Mouse (Mus musculus) kidney, embryonic 15.5 days (tissue): Measurements from ENCODE around the gene Trpm4. TPM values are rescaled to one million over a fixed set of nuclear protein-coding genes. Genes with fewer than 3 reads are reported as not detected.

Experiments used
- ATAC-seq: fragments of 200-750 bp; cut with Nextera tagmentation; replicated peaks from 2 replicates; pipeline ENCODE4 v1.8.0; 2017; ENCODE audit warnings: moderate TSS enrichment; ENCODE audit not compliant: low FRiP score
- H3K27ac ChIP-seq: fragments of 300-500 bp; sonication (generic); 2 replicates; pipeline ENCODE4 v1.5.1; 2015; ENCODE audit warnings: mild to moderate bottlenecking, inconsistent platforms
- H3K27me3 ChIP-seq: fragments of 300-500 bp; sonication (generic); 2 replicates; pipeline ENCODE4 v1.6.1; 2015; ENCODE audit warnings: inconsistent platforms
- H3K36me3 ChIP-seq: fragments of 300-500 bp; sonication (generic); 2 replicates; pipeline ENCODE4 v1.6.1; 2015; ENCODE audit warnings: inconsistent platforms
- H3K4me1 ChIP-seq: fragments of 300-500 bp; sonication (generic); 2 replicates; pipeline ENCODE4 v1.6.1; 2015; ENCODE audit warnings: inconsistent platforms
- H3K4me2 ChIP-seq: fragments of 300-500 bp; sonication (generic); 2 replicates; pipeline ENCODE4 v1.6.1; 2015; ENCODE audit warnings: moderate library complexity, mild to moderate bottlenecking, inconsistent platforms
- H3K4me3 ChIP-seq: fragments of 300-500 bp; sonication (generic); replicated peaks from 2 replicates; pipeline ENCODE4 v1.5.1; 2015; ENCODE audit warnings: mild to moderate bottlenecking, inconsistent platforms
- H3K9ac ChIP-seq: fragments of 300-500 bp; sonication (generic); 2 replicates; pipeline ENCODE4 v1.6.1; 2015; ENCODE audit warnings: mild to moderate bottlenecking, inconsistent platforms
- H3K9me3 ChIP-seq: fragments of 300-500 bp; sonication (generic); replicated peaks from 2 replicates; pipeline ENCODE4 v1.6.1; 2016; ENCODE audit warnings: inconsistent platforms
- WGBS: fragments of 180-500 bp; shearing (Covaris S2); methylation state at CpG from one replicate; pipeline ENCODE4 v1.1.7; 2015; ENCODE audit warnings: mixed read lengths; 5-methylcytosine and 5-hydroxymethylcytosine counted together
- polyA plus RNA-seq: library from polyadenylated mRNA; unstranded; fragments of >200 nt; fragmentation: Nextera tagmentation; extraction: Ambion mirVana; gene quantifications from 2 replicates; pipeline ENCODE4 v1.2.1, GENCODE M21; 2015

The Trpm4 gene
- polyA plus RNA-seq, 1 experiment from 2014 or later, result 19.0 TPM

DNA sequence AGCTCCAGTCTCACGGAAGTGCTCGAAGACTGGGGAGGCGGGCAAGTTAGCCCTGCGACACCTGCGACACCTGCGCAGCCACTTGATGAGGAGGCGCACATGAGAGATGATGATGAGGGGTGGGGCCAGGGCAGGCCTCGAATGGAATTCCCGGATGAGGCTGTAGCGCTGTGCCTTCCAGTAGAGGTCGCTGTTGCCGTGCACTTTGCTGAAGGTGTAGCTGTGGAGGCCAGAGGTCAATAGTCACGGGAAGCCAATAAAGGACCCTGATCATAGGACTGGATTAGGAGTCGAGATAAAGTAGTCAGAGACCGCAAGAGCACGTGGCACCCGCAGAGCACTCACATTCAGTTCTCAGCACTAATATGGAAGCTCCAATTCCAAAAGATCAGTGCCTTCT lies 28.3 kb downstream of the Trpm4 start:
- peak overlapping the region; percentile 52 for H3K4me2 ChIP-seq
- no peaks in the 10 kb centered on the region for H3K27me3 ChIP-seq
- H3K27ac ChIP-seq, result no peak overlapping the region
- H3K9ac ChIP-seq, result no peak overlapping the region
- H3K36me3 ChIP-seq, result peaks cover 23% of the 10 kb centered on the region
- H3K4me3 ChIP-seq, result peak overlapping the region; percentile 22
- ATAC-seq, result peak; percentile 72
- H3K9me3 ChIP-seq, result no peaks in the 10 kb centered on the region
- 8% methylated on average over 17 of the region's 17 CpGs for WGBS
- H3K4me1 ChIP-seq, result peaks cover 28% of the 10 kb centered on the region

DNA sequence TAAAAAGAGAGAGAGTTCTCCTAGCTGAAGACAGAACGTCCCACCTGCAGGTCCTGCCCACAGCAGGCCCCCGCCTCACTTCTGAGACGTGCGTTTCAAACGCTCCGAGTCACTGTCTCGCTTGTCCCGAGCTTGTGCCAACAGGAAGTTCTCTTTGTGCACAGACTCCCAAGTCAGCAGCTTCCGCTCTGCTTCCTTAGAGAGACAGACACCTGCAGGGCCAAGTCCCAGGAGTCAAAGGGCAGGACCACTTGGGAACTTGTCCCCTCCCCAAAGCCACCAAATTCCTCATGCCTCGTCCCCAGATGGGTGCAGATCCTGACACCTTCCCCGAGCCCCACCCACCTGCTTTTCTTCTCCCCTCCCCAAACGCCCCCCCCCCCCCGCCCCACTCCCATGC lies 28.7 kb downstream of the Trpm4 start:
- peaks cover 32% of the 10 kb centered on the region for H3K4me1 ChIP-seq
- H3K9me3 ChIP-seq, result no peaks in the 10 kb centered on the region
- H3K36me3 ChIP-seq, result peaks cover 23% of the 10 kb centered on the region
- peak; percentile 52; the same call in 1 of the 2 replicates for ATAC-seq
- H3K9ac ChIP-seq, result no peak overlapping the region
- H3K4me2 ChIP-seq, result peak overlapping the region; percentile 52
- no peaks in the 10 kb centered on the region for H3K27me3 ChIP-seq
- H3K27ac ChIP-seq, result no peak overlapping the region
- H3K4me3 ChIP-seq, result peak overlapping the region; percentile 22
- WGBS, result 16% methylated on average over 13 of the region's 13 CpGs

DNA sequence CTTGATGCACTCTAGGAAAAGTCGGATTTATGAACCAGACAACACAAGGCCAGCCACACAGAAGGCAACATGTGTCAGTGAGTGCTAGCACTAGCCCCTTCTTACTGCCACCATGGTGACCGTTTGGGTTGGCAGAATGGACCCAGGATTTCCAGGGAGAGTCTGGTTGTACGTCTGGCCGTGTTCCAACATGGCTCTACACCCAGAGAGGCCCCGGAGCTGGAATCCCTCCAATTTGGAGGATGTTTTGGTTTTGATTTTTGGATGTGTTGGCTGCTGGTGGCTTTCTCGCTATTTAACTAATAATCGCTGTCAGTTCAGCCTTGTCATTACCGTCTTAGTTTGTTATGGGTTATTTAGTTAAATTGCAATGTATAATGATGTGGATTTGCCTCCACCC lies 31.0 kb downstream of the Trpm4 start:
- ATAC-seq, result no peak
- Histone ChIP-seq H3K27me3 (no peaks in the 10 kb centered on the region), H3K9ac (no peak overlapping the region), H3K4me3 (no peak overlapping the region), H3K4me1 (peaks cover 22% of the 10 kb centered on the region; the same call in 1 of the 2 replicates), H3K4me2 (no peak overlapping the region), H3K9me3 (no peaks in the 10 kb centered on the region), H3K27ac (no peak overlapping the region), H3K36me3 (peaks cover 16% of the 10 kb centered on the region)
- WGBS, result 79% methylated on average over 8 of the region's 8 CpGs

DNA sequence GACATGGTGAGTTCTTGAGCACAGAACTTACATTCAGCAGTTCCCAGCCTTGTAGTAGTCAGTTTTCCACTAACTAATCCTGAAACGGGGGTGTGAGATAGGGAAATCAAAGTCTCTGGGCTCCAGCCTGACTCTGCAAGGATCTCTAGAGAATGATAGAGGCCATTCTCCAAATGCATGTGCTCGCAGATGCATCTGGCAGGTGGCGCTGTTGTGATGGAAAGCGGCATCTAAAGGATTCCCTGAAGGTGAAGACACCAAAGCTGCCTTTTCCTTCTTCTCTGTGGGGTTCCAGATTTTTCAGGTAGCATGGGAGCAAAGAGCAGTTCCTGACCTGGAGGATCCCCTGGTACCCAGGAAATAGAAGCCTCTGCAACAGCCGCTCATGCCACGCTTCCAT lies 33.3 kb downstream of the Trpm4 start:
- Histone ChIP-seq H3K9ac (no peak overlapping the region), H3K9me3 (no peaks in the 10 kb centered on the region), H3K4me2 (no peak overlapping the region), H3K36me3 (peaks cover 10% of the 10 kb centered on the region; the same call in 1 of the 2 replicates), H3K27me3 (0 out of 2 replicates have a peak, but pooled peaks cover 5% of the 10 kb centered on the region), H3K27ac (no peak overlapping the region), H3K4me1 (peaks cover 18% of the 10 kb centered on the region; the same call in 1 of the 2 replicates), H3K4me3 (no peak overlapping the region)
- WGBS, result 18% methylated on average over 6 of the region's 6 CpGs
- no peak for ATAC-seq

DNA sequence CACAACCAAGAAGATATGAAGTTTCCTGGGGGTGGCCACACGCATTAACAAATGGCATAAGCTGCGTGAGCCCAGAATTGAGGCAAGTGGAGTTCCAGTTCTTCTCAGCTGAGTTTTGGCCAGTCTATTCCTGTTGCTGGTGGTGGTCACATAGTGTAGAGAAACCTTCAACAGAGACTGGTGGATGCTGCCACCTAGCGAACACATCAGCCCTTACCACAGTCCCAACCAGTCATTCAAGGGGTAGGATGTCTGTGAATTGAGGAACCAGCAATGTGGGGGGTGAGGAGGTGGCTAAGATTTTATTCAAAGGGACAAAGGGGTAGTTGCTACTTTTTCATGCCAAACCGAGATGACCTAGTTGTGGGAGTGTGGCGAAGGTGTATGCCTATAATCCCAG lies 33.8 kb downstream of the Trpm4 start:
- H3K27me3 ChIP-seq, result 0 out of 2 replicates have a peak, but pooled peaks cover 5% of the 10 kb centered on the region
- H3K4me3 ChIP-seq, result no peak overlapping the region
- no peak overlapping the region for H3K4me2 ChIP-seq
- H3K4me1 ChIP-seq, result peaks cover 13% of the 10 kb centered on the region; the same call in 1 of the 2 replicates
- H3K9me3 ChIP-seq, result no peaks in the 10 kb centered on the region
- no peak overlapping the region for H3K9ac ChIP-seq
- peak; percentile 87 for ATAC-seq
- H3K36me3 ChIP-seq, result peaks cover 10% of the 10 kb centered on the region; the same call in 1 of the 2 replicates
- WGBS, result 11% methylated on average over 5 of the region's 5 CpGs
- no peak overlapping the region for H3K27ac ChIP-seq

DNA sequence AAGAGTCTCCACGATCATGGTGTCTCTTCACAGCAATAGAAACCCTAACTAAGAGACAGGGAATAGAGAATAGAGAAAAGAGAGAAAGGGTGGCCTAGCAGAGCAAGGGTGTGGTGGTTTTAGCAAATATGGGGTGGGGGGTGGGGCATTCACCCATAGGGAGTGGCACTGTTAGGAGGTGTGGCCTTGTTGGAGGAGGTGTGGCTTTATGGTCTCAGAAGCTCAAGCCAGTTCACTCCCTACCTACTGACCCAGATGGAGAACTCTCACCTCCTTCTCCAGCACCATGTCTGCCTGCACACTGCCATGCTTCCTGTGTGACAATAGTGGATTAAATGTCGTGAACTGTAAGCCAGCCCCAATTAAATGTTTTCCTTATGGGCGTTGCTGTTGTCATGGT lies 36.0 kb downstream of the Trpm4 start:
- H3K9me3 ChIP-seq, result no peaks in the 10 kb centered on the region
- ATAC-seq, result no peak

DNA sequence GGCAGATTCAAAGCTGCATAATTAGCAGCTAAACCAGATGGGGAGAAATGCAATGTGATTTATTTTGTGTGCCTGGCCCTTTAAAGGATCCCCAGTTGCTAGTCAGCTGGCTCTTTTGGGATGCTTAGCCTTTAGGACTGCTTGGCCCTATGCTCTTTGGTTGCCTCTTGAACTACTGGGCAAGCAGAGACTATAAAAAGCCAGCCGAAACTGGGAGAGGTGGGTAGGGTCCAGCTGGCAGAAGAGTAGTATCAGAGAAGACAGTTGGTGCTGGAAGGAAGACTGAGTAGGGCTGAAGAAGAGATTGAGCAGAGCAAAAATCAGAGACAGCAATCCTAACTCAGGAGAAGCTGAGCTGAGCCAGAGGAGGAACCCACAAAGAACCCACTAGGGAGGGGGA lies 37.0 kb downstream of the Trpm4 start:
- no peak overlapping the region for H3K9ac ChIP-seq
- ATAC-seq, result no peak
- H3K4me2 ChIP-seq, result no peak overlapping the region
- WGBS, result 56% methylated on average over 1 of the region's 1 CpGs
- 0 out of 2 replicates have a peak, but pooled peaks cover 5% of the 10 kb centered on the region for H3K27me3 ChIP-seq
- no peak overlapping the region for H3K27ac ChIP-seq
- H3K36me3 ChIP-seq, result no peaks in the 10 kb centered on the region
- H3K4me1 ChIP-seq, result 0 out of 2 replicates have a peak, but pooled peaks cover 8% of the 10 kb centered on the region
- H3K9me3 ChIP-seq, result no peaks in the 10 kb centered on the region
- H3K4me3 ChIP-seq, result no peak overlapping the region

More for the DNA sequence above, 36.0 kb downstream of the Trpm4 start:
- Histone ChIP-seq H3K4me3 (no peak overlapping the region), H3K36me3 (no peaks in the 10 kb centered on the region), H3K4me2 (no peak overlapping the region), H3K4me1 (0 out of 2 replicates have a peak, but pooled peaks cover 8% of the 10 kb centered on the region), H3K27me3 (0 out of 2 replicates have a peak, but pooled peaks cover 5% of the 10 kb centered on the region), H3K9ac (no peak overlapping the region), H3K27ac (no peak overlapping the region)
- 67% methylated on average over 3 of the region's 3 CpGs for WGBS

DNA sequence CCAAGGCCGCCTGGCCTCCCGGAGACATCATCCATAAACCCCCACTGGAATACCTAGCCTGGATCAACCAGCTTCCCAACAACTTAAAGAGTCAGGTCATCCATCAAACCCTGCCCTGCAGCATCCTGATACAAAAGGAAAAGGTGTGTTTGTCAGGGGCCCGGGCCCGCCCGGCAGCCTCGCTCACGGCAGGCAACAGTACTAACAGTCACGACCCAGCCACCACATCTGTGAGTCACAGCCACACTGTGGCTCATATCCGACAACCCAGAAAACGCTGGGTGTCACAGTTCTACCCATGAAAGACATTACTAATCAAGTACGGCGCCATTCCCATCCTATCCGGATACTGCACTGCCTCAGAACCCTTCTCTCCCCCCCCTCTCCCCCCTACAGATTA lies 47.1 kb downstream of the Trpm4 start:
- no peaks in the 10 kb centered on the region for H3K9me3 ChIP-seq
- H3K36me3 ChIP-seq, result no peaks in the 10 kb centered on the region
- no peaks in the 10 kb centered on the region for H3K4me1 ChIP-seq
- no peak overlapping the region for H3K9ac ChIP-seq
- no peak overlapping the region for H3K4me3 ChIP-seq
- 83% methylated on average over 13 of the region's 13 CpGs for WGBS
- ATAC-seq, result no peak
- no peaks in the 10 kb centered on the region for H3K27me3 ChIP-seq
- no peak overlapping the region for H3K4me2 ChIP-seq
- H3K27ac ChIP-seq, result no peak overlapping the region

DNA sequence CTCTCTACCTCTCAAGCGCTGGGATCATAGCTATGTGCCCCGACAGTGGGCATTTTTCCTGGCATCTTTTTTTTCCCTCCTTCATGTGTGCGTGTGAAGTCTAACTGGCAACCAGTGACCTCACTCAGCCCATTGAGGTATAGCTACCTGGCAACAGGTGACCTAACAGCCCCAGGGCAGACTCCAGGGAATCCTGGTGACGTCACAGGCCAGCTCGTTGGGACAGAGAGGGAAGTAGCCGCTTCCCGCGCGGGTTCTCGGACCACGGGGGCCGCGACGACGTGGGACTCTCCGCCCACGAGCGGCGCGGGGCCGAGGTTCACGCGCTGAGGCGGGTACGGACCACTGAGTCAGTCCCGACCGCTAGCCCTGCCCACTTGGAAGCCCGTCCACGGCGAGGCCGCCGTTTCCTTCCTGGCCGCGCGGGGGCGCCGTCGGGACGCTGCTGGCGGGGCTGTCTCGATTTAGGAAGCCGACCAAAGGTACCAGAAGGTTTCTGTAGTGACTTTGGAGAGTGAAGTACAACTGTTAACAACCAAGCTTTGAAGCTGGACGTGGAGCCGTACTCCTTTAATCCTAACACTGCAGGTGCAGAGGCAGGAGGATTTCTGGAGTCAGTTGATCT lies 56.3 kb downstream of the Trpm4 start, which contains the start of gene Slc6a21:
TSS of gene Slc6a21 (plus strand) at position 378 of the 625 bp plus-strand sequence.
- no peak; the same call in 1 of the 2 replicates for ATAC-seq
- peak within 1 kb of the TSS; percentile 49 for H3K9ac ChIP-seq
- peak within 1 kb of the TSS; percentile 47 for H3K4me3 ChIP-seq
- peak within 1 kb of the TSS; percentile 81 for H3K4me2 ChIP-seq
- peaks cover 6% of the 10 kb centered on the region; the same call in 1 of the 2 replicates for H3K27me3 ChIP-seq
- no peaks in the 10 kb centered on the region for H3K36me3 ChIP-seq
- H3K27ac ChIP-seq, result no peak within 1 kb of the TSS
- 7% methylated on average over 44 of the region's 44 CpGs for WGBS
- H3K9me3 ChIP-seq, result no peaks in the 10 kb centered on the region
- peaks cover 9% of the 10 kb centered on the region for H3K4me1 ChIP-seq

DNA sequence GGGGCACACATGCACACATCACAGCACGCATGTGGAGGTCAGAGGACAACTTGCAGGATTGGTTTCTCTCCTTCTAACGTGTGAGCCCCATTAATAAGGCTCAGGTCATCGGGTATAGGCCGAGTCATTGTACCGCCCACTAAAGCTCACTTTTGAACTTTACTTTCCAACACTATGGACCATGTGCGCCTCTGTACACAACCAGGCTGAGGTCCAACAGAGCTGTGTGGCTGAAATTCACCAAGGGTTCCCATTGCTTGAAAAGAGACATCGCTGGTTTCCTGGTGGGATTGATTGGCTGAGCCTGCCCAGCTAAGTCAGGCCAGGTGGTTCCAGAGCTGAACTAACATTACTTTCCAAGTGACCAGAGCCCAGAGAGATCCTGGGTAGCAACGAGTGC lies 59.9 kb downstream of the Trpm4 start:
- no peak overlapping the region for H3K9ac ChIP-seq
- no peaks in the 10 kb centered on the region for H3K9me3 ChIP-seq
- peaks cover 9% of the 10 kb centered on the region for H3K4me1 ChIP-seq
- no peak overlapping the region for H3K27ac ChIP-seq
- no peak for ATAC-seq
- H3K4me3 ChIP-seq, result no peak overlapping the region
- peaks cover 13% of the 10 kb centered on the region; the same call in 1 of the 2 replicates for H3K27me3 ChIP-seq
- H3K4me2 ChIP-seq, result no peak overlapping the region
- no peaks in the 10 kb centered on the region for H3K36me3 ChIP-seq
- WGBS, result 90% methylated on average over 8 of the region's 8 CpGs

DNA sequence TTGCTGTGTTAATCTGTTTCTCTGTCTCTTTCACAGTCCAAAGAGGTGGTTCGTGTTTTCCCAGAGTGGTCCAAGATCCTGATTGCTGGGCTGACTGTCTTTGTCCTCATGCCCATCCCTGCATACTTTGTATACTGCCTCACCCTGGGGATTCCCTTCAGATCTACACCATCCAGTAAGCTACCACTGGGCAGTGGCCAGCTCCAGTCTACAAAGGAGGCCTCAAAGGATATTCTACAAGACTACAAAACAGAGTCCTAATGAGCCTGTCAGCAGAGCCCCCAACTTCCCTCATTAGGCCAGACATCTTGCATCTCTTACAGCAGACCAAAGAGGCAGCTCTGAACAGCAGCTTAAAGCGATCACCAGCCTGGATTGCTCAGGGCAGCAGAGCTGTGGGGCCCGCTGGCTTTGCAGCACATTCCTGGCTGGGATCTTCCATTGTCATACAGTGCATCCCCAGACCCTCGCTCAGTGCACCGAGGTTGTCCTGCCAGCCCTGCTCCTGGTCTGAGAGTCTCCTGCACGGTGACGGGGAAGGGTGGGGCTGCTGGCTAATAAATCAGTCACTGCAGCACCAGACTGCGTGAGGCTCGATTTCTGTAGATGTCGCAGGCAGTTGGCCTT lies 60.7 kb downstream of the Trpm4 start:
- Histone ChIP-seq H3K27me3 (peaks cover 15% of the 10 kb centered on the region; the same call in 1 of the 2 replicates), H3K4me3 (no peak overlapping the region), H3K36me3 (no peaks in the 10 kb centered on the region), H3K4me1 (peaks cover 11% of the 10 kb centered on the region), H3K27ac (no peak overlapping the region), H3K9ac (no peak overlapping the region), H3K4me2 (no peak overlapping the region), H3K9me3 (no peaks in the 10 kb centered on the region)
- no peak for ATAC-seq
- 41% methylated on average over 10 of the region's 10 CpGs for WGBS

DNA sequence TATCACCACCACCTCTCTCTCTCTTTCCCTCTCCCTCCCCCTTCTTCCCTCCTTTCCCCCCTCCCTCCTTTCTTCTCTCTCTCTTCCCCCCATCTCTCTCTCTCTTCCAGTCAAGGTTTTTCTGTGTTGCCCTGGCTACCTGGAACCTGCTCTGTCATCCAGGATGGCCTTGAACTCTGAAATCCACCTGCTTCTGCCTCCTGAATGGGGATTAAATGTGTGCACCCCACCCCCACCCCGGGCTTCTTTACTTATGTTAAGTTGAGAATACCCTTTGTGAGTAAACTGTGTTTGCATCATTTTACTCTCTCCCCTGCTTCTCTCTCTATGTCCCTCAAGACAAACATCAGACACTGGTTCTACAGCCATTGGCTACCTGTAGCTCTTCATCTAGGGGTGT lies 68.1 kb downstream of the Trpm4 start:
- Histone ChIP-seq H3K36me3 (no peaks in the 10 kb centered on the region), H3K4me2 (no peak overlapping the region), H3K27me3 (0 out of 2 replicates have a peak, but pooled peaks cover 13% of the 10 kb centered on the region), H3K4me1 (peaks cover 2% of the 10 kb centered on the region; the same call in 1 of the 2 replicates), H3K9ac (no peak overlapping the region), H3K27ac (no peak overlapping the region), H3K9me3 (no peaks in the 10 kb centered on the region), H3K4me3 (no peak overlapping the region)
- ATAC-seq, result no peak
- 90% methylated on average over 1 of the region's 1 CpGs for WGBS
